Mouse (Mus musculus) frontal cortex, adult 2 months (tissue): ENCODE measurements around the gene 4930523C07Rik. TPM values are rescaled to one million over a fixed set of nuclear protein-coding genes. Genes with fewer than 3 reads are reported as not detected.

Source experiments
- DNase-seq, 2 experiments: peaks; one replicate each; pipeline ENCODE4 v3.0.0; 2022; ENCODE audit warnings: low spot score in 1 of 2; ENCODE audit errors: extremely low spot score in 1 of 2
- polyA plus RNA-seq: library from polyadenylated mRNA; depleted of rRNA; stranded (reverse); fragments of >200 nt; gene quantifications from 2 replicates; pipeline ENCODE4 v1.2.3, GENCODE M21; 2012; rRNA removed

Gene 4930523C07Rik
- polyA plus RNA-seq, result 1.6 and 2.3 TPM in 2 replicates

- peak in 1 of 2 experiments; percentile 10 for DNase-seq
These were observed at the start of gene 4930523C07Rik for GRCm38 (mm10) chr1:160044237-160045021. 4930523C07Rik (plus strand) TSS chr1:160044382.

GRCm38 (mm10) chr1:159997329-159997728 lies 46.9 kb upstream of the 4930523C07Rik start:
- no peak for DNase-seq

- no peak for DNase-seq
These were observed 45.8 kb upstream of the 4930523C07Rik start for GRCm38 (mm10) chr1:159998349-159998748.

DNA sequence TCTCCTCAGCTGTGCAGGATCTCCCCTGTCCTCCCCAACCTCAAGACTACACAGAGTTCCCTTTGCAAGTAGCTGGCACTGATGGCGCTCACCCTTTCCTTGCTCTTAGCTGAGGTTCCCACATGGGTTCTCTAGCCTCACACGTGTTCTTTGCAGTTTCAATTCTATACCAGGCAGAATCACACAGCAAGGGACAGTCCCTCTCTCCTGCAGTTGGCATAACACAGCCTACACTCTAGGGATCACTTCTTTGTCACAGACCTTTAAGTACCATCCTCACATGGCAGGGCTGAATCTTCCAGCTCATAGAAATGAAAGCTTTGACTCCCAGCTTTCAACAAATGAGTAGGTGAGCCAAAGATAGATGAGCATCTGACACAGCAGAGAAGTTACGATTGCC lies 45.0 kb upstream of the 4930523C07Rik start:
- DNase-seq, result peak in 1 of 2 experiments; percentile 4

GRCm38 (mm10) chr1:160005319-160005718 lies 38.9 kb upstream of the 4930523C07Rik start:
- DNase-seq, result peak in 1 of 2 experiments; percentile 7

DNA sequence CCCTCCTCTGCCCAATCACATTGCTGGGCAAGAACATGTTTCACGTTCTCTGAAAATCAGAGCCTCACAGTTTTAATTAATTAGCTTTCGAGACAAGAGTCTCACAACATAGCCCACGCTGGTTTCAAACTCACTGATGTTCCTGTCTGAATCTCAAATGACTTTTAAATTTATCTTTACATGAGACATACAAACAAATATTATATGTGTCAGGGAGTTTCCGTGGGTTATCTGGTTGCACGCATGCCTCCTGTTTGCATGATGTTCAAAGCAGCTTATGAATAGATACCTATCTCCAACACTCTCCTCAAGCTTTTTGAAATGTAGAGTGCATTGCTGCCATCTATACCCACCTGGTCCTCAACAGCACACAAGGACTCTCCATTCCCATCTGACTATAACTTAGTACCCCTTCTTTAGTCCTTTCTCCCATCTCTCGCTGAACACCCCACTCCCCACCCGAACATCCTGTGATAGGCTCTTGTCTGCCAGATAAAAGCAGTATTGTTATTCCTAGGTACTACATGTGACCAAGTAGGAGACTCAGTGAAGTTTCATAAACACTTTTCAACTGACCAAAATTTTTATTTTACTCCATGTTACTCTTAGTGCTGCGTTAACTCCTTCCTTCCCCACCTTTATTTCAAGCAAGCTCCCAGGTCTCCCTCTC lies 37.1 kb upstream of the 4930523C07Rik start:
- no peak for DNase-seq

DNA sequence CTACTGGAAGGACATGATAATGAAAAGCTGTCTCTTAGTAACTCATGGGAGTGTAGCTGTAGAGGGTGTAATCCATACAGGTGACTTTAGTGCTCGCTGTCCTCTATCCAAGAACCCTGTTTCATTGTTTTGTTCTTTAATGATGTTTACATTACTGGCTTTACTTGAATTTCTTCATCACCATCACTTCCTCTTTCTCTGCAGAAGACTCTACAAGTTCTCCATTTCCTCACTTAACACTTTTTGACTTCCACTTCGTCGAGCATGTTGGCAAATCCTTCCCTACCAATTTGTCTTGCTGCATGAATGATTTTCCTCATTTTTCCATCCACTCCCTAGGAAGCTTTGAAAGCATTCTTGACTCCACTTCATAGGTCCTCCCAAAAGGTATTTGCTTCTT lies 31.1 kb upstream of the 4930523C07Rik start:
- DNase-seq, result no peak

GRCm38 (mm10) chr1:160024339-160024980 lies 19.7 kb upstream of the 4930523C07Rik start:
- DNase-seq, result no peak

DNA sequence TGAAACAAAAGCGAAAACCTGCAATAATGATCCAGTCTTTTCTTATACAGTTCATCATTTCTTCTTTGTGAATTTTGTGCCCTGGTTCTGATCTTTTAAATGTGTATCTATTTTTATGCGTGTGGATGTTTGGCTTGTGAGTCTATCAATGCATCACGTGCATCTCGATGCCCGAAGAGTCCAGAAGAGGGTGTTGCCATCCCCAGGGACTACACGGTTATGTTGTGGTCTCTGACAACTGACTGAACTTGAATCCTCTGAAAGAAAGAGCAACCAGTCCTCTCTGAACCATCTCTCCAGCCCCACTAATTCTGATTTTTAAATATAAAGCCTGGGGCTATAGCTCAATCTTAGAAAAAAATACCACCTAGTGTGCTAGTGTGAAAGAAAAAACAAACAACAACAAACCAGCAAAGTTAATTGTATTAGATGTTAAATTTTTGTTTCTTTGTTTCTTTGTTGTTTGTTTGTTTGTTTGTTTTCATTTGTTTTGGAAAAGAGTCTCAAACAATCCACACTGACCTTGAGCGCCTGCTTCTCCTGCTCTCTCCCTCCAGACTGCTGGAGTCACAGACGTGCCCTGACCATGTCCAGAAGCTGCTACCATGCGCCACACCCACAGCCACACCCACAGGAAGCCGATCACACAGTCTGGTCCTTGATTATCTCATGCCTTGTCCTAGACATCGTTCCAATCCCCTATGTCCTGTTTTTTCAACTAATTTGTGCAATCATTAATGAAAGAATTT lies 18.9 kb upstream of the 4930523C07Rik start:
- DNase-seq, result no peak

- DNase-seq, result no peak
These were observed 18.3 kb upstream of the 4930523C07Rik start for GRCm38 (mm10) chr1:160025895-160026255.

- no peak for DNase-seq
These were observed 16.2 kb upstream of the 4930523C07Rik start for GRCm38 (mm10) chr1:160027939-160028338.

GRCm38 (mm10) chr1:160033948-160034598 lies 10.1 kb upstream of the 4930523C07Rik start:
- no peak for DNase-seq

DNA sequence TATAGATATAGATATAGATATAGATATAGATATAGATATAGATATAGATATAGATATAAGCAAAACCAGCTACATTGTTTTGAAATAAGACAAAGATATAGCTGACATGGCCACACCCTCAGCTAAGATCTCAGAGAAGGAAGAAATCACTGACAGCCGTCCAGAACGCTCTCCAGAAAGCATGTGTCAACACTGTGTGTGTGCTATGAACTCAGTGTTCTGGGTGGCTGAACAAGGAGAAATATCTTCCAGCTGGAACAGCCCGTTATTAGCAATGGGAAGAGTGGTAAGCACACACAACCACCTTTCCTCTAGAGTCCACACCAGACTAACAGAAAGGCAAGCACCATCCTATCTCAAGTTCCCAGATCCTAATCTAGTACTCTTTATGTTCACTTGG lies 8.6 kb upstream of the 4930523C07Rik start:
- DNase-seq, result no peak

GRCm38 (mm10) chr1:160036996-160037521 lies 7.1 kb upstream of the 4930523C07Rik start:
- DNase-seq, result peak; percentile 49 to 61

GRCm38 (mm10) chr1:160039951-160040645 lies 4.1 kb upstream of the 4930523C07Rik start:
- DNase-seq, result no peak

GRCm38 (mm10) chr1:160041264-160041775 lies 2.9 kb upstream of the 4930523C07Rik start:
- DNase-seq, result no peak

GRCm38 (mm10) chr1:160042351-160042750 lies 1.8 kb upstream of the 4930523C07Rik start:
- DNase-seq, result no peak

- no peak for DNase-seq
These were observed 759 bp upstream of the 4930523C07Rik start for GRCm38 (mm10) chr1:160043271-160043975.
